Mouse (Mus musculus): ENCODE measurements around the gene Rasgrp4.

- peak; percentile 37 for TF ChIP-seq CTCF (conservative IDR thresholded peaks at IDR 0.05; ENCODE audit: low read length)
- no peak for TF ChIP-seq POU5F1 (IDR thresholded peaks at IDR 0.05; ENCODE audit: borderline replicate concordance, low read length)
These were observed 5.9 kb upstream of the Rasgrp4 start for GRCm38 (mm10) chr7:29128725-29129124.

All from E14TG2a.4 (cell line).